Mouse (Mus musculus): ENCODE data around the gene Fbln1. TPM values are rescaled to one million over a fixed set of nuclear protein-coding genes. Genes with fewer than 3 reads are reported as not detected.
A peak's percentile ranks its signal among the peaks of the same experiment; 100 is the strongest.

The Fbln1 gene
- polyA plus RNA-seq, 1 experiment from 2014 or later = 267 TPM

- peaks cover 69% of the 10 kb centered on the region for H3K36me3 ChIP-seq
- no peaks in the 10 kb centered on the region for H3K27me3 ChIP-seq
- no peak for ATAC-seq (ENCODE audit: insufficient number of reproducible peaks, low FRiP score, low TSS enrichment, low read depth)
- H3K27ac ChIP-seq = no peak overlapping the region
- no peaks in the 10 kb centered on the region for H3K9me3 ChIP-seq
- no peak overlapping the region for H3K9ac ChIP-seq
- no peak overlapping the region for H3K4me3 ChIP-seq
- H3K4me2 ChIP-seq = no peak overlapping the region
- 89% methylated on average over 5 of the region's 5 CpGs for WGBS
- H3K4me1 ChIP-seq = 0 out of 2 replicates have a peak, but pooled peaks cover 5% of the 10 kb centered on the region
Observed at GRCm38 (mm10) chr15:85245241-85246010, 39.7 kb downstream of the Fbln1 start.

- Histone ChIP-seq H3K4me3 (no peak overlapping the region), H3K4me1 (0 out of 2 replicates have a peak, but pooled peaks cover 5% of the 10 kb centered on the region), H3K9me3 (no peaks in the 10 kb centered on the region), H3K9ac (no peak overlapping the region), H3K36me3 (peaks cover 68% of the 10 kb centered on the region), H3K4me2 (no peak overlapping the region), H3K27ac (no peak overlapping the region), H3K27me3 (no peaks in the 10 kb centered on the region)
- no peak for ATAC-seq (ENCODE audit: insufficient number of reproducible peaks, low FRiP score, low TSS enrichment, low read depth)
- WGBS = 90% methylated on average over 5 of the region's 5 CpGs
Observed at GRCm38 (mm10) chr15:85246016-85246415, 40.3 kb downstream of the Fbln1 start.

- no peak for ATAC-seq (ENCODE audit: insufficient number of reproducible peaks, low FRiP score, low TSS enrichment, low read depth)
- Histone ChIP-seq H3K36me3 (peaks cover 68% of the 10 kb centered on the region), H3K9ac (no peak overlapping the region), H3K9me3 (no peaks in the 10 kb centered on the region), H3K4me1 (0 out of 2 replicates have a peak, but pooled peaks cover 5% of the 10 kb centered on the region), H3K27ac (no peak overlapping the region), H3K27me3 (no peaks in the 10 kb centered on the region), H3K4me2 (no peak overlapping the region), H3K4me3 (no peak overlapping the region)
- 55% methylated on average over 6 of the region's 6 CpGs for WGBS
Observed at GRCm38 (mm10) chr15:85246936-85247335, 41.2 kb downstream of the Fbln1 start.

GRCm38 (mm10) chr15:85248311-85248710, 42.6 kb downstream of the Fbln1 start:
- Histone ChIP-seq H3K27ac (no peak overlapping the region), H3K4me1 (0 out of 2 replicates have a peak, but pooled peaks cover 5% of the 10 kb centered on the region), H3K9me3 (no peaks in the 10 kb centered on the region), H3K27me3 (no peaks in the 10 kb centered on the region), H3K4me2 (no peak overlapping the region), H3K9ac (no peak overlapping the region), H3K4me3 (no peak overlapping the region), H3K36me3 (peaks cover 68% of the 10 kb centered on the region)
- WGBS = 86% methylated on average over 5 of the region's 5 CpGs
- no peak for ATAC-seq (ENCODE audit: insufficient number of reproducible peaks, low FRiP score, low TSS enrichment, low read depth)

GRCm38 (mm10) chr15:85249252-85249651, 43.5 kb downstream of the Fbln1 start:
- Histone ChIP-seq H3K4me2 (no peak overlapping the region), H3K9ac (no peak overlapping the region), H3K36me3 (peaks cover 68% of the 10 kb centered on the region), H3K27ac (no peak overlapping the region), H3K4me3 (no peak overlapping the region), H3K9me3 (no peaks in the 10 kb centered on the region), H3K27me3 (no peaks in the 10 kb centered on the region), H3K4me1 (0 out of 2 replicates have a peak, but pooled peaks cover 5% of the 10 kb centered on the region)
- 64% methylated on average over 5 of the region's 5 CpGs for WGBS
- ATAC-seq (ENCODE audit: insufficient number of reproducible peaks, low FRiP score, low TSS enrichment, low read depth) = 0 out of 2 replicates have a peak, but pooled peaks have one; percentile 5

- Histone ChIP-seq H3K36me3 (peaks cover 63% of the 10 kb centered on the region), H3K4me3 (no peak overlapping the region), H3K4me1 (0 out of 2 replicates have a peak, but pooled peaks cover 5% of the 10 kb centered on the region), H3K4me2 (no peak overlapping the region), H3K27ac (no peak overlapping the region), H3K9me3 (no peaks in the 10 kb centered on the region), H3K27me3 (no peaks in the 10 kb centered on the region), H3K9ac (no peak overlapping the region)
- ATAC-seq (ENCODE audit: insufficient number of reproducible peaks, low FRiP score, low TSS enrichment, low read depth) = no peak
- 86% methylated on average over 2 of the region's 2 CpGs for WGBS
Observed at GRCm38 (mm10) chr15:85250436-85250835, 44.7 kb downstream of the Fbln1 start.

GRCm38 (mm10) chr15:85252476-85252875, 46.7 kb downstream of the Fbln1 start:
- Histone ChIP-seq H3K9me3 (no peaks in the 10 kb centered on the region), H3K4me2 (no peak overlapping the region), H3K9ac (no peak overlapping the region), H3K27ac (no peak overlapping the region), H3K4me1 (no peaks in the 10 kb centered on the region), H3K36me3 (peaks cover 60% of the 10 kb centered on the region), H3K27me3 (no peaks in the 10 kb centered on the region), H3K4me3 (no peak overlapping the region)
- no peak for ATAC-seq (ENCODE audit: insufficient number of reproducible peaks, low FRiP score, low TSS enrichment, low read depth)
- 86% methylated on average over 6 of the region's 6 CpGs for WGBS

- ATAC-seq (ENCODE audit: insufficient number of reproducible peaks, low FRiP score, low TSS enrichment, low read depth) = no peak
- Histone ChIP-seq H3K4me1 (no peaks in the 10 kb centered on the region), H3K9me3 (no peaks in the 10 kb centered on the region), H3K27me3 (no peaks in the 10 kb centered on the region), H3K4me2 (no peak overlapping the region), H3K9ac (no peak overlapping the region), H3K4me3 (no peak overlapping the region), H3K36me3 (peaks cover 51% of the 10 kb centered on the region), H3K27ac (no peak overlapping the region)
- WGBS = 75% methylated on average over 6 of the region's 6 CpGs
Observed at GRCm38 (mm10) chr15:85257775-85258429, 52.2 kb downstream of the Fbln1 start.

GRCm38 (mm10) chr15:85262805-85263204, 57.1 kb downstream of the Fbln1 start:
- Histone ChIP-seq H3K4me2 (no peak overlapping the region), H3K4me3 (no peak overlapping the region), H3K36me3 (peaks cover 55% of the 10 kb centered on the region), H3K27ac (no peak overlapping the region), H3K9ac (no peak overlapping the region), H3K27me3 (no peaks in the 10 kb centered on the region), H3K9me3 (no peaks in the 10 kb centered on the region), H3K4me1 (peaks cover 7% of the 10 kb centered on the region; the same call in 1 of the 2 replicates)
- 91% methylated on average over 5 of the region's 5 CpGs for WGBS
- ATAC-seq (ENCODE audit: insufficient number of reproducible peaks, low FRiP score, low TSS enrichment, low read depth) = no peak

- Histone ChIP-seq H3K36me3 (peaks cover 48% of the 10 kb centered on the region), H3K9me3 (no peaks in the 10 kb centered on the region), H3K27me3 (no peaks in the 10 kb centered on the region), H3K27ac (no peak overlapping the region), H3K4me2 (no peak overlapping the region), H3K4me3 (no peak overlapping the region), H3K4me1 (peaks cover 9% of the 10 kb centered on the region; the same call in 1 of the 2 replicates), H3K9ac (no peak overlapping the region)
- no peak for ATAC-seq (ENCODE audit: insufficient number of reproducible peaks, low FRiP score, low TSS enrichment, low read depth)
- WGBS = 32% methylated on average over 14 of the region's 14 CpGs
Observed at GRCm38 (mm10) chr15:85266729-85267434, 61.1 kb downstream of the Fbln1 start.

GRCm38 (mm10) chr15:85267891-85268290, 62.1 kb downstream of the Fbln1 start:
- no peak for ATAC-seq (ENCODE audit: insufficient number of reproducible peaks, low FRiP score, low TSS enrichment, low read depth)
- no peak overlapping the region for H3K27ac ChIP-seq
- peaks cover 47% of the 10 kb centered on the region for H3K36me3 ChIP-seq
- H3K9me3 ChIP-seq = no peaks in the 10 kb centered on the region
- no peak overlapping the region for H3K4me3 ChIP-seq
- H3K4me1 ChIP-seq = peaks cover 13% of the 10 kb centered on the region
- H3K27me3 ChIP-seq = no peaks in the 10 kb centered on the region
- 77% methylated on average over 19 of the region's 19 CpGs for WGBS
- no peak overlapping the region for H3K4me2 ChIP-seq
- no peak overlapping the region for H3K9ac ChIP-seq

All from limb, embryonic 15.5 days (tissue).